Mouse (Mus musculus) thymus, postnatal 14 days (tissue): ENCODE measurements around the gene Phldb2.

ENCODE experiments used
- DNase-seq: peaks from one replicate; pipeline ENCODE4 v3.0.0; 2021

The Phldb2 gene

GRCm38 (mm10) chr16:45953394-45953793 is at the start of gene Phldb2:
Gene Phldb2 (minus strand): TSS chr16:45953598.
- no peak for DNase-seq

- no peak for DNase-seq
Measured at GRCm38 (mm10) chr16:46001550-46002166, 48.3 kb upstream of the Phldb2 start.

- no peak for DNase-seq
Measured at GRCm38 (mm10) chr16:46000976-46001375, 47.6 kb upstream of the Phldb2 start.

GRCm38 (mm10) chr16:45999374-46000191 is 46.2 kb upstream of the Phldb2 start:
- no peak for DNase-seq

- no peak for DNase-seq
Measured at GRCm38 (mm10) chr16:45998231-45998630, 44.8 kb upstream of the Phldb2 start.

- DNase-seq = peak; percentile 27
Measured at GRCm38 (mm10) chr16:45990901-45991676, 37.7 kb upstream of the Phldb2 start.

GRCm38 (mm10) chr16:45986236-45986635 is 32.8 kb upstream of the Phldb2 start:
- DNase-seq = no peak

- no peak for DNase-seq
Measured at GRCm38 (mm10) chr16:45984610-45985606, 31.5 kb upstream of the Phldb2 start.

- DNase-seq = no peak
Measured at GRCm38 (mm10) chr16:45976251-45976650, 22.9 kb upstream of the Phldb2 start.

GRCm38 (mm10) chr16:45973959-45974686 is 20.7 kb upstream of the Phldb2 start:
- DNase-seq = peak; percentile 54

GRCm38 (mm10) chr16:45970187-45970586 is 16.8 kb upstream of the Phldb2 start:
- DNase-seq = no peak

- DNase-seq = no peak
Measured at GRCm38 (mm10) chr16:45968716-45969115, 15.3 kb upstream of the Phldb2 start.

GRCm38 (mm10) chr16:45967471-45967870 is 14.1 kb upstream of the Phldb2 start:
- peak; percentile 58 for DNase-seq

GRCm38 (mm10) chr16:45966604-45967003 is 13.2 kb upstream of the Phldb2 start:
- DNase-seq = no peak

- DNase-seq = no peak
Measured at GRCm38 (mm10) chr16:45964777-45965176, 11.4 kb upstream of the Phldb2 start.

GRCm38 (mm10) chr16:45963837-45964236 is 10.4 kb upstream of the Phldb2 start:
- no peak for DNase-seq

- DNase-seq = no peak
Measured at GRCm38 (mm10) chr16:45963088-45963487, 9.7 kb upstream of the Phldb2 start.

GRCm38 (mm10) chr16:45960978-45961377 is 7.6 kb upstream of the Phldb2 start:
- DNase-seq = no peak

GRCm38 (mm10) chr16:45956390-45956950 is 3.1 kb upstream of the Phldb2 start:
- no peak for DNase-seq

- DNase-seq = no peak
Measured at GRCm38 (mm10) chr16:45952501-45952900, 897 bp downstream of the Phldb2 start.

- DNase-seq = no peak
Measured at GRCm38 (mm10) chr16:45952035-45952434, 1.4 kb downstream of the Phldb2 start.
